Mouse (Mus musculus): ENCODE measurements at regions not wholly inside any gene's neighbourhood (a gene's known extent, or its start where the extent isn't known, plus 50 kb on each side); places are given as distances from the start of the nearest gene placed in this dataset.

DNA sequence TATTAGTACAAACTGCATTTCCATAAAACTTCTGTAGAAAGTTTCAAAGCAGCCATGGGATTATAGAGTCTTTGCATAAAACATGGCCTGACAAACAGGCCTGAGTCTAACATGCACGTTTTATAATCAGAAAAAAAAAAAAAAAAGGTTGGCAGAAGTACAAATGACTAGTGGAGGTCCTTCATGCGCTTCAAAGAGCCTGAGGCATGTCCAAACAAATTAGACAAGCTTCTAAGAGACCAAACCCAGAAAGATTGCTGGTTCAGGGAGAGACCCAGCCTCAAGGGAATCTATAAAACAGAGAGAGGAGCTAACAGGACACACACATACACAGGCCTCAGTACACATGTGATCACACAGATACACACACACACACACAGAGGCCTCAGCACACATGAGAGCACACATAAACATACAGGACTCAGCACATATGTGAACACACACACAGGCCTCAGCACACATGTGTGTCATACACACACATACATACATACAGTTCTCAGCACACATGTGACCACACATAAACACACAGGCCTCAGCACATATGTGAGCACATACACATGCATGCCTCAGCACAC lies 57.0 kb upstream of the Gnaq start:
- no peak for DNase-seq (ENCODE audit: low spot score)

DNA sequence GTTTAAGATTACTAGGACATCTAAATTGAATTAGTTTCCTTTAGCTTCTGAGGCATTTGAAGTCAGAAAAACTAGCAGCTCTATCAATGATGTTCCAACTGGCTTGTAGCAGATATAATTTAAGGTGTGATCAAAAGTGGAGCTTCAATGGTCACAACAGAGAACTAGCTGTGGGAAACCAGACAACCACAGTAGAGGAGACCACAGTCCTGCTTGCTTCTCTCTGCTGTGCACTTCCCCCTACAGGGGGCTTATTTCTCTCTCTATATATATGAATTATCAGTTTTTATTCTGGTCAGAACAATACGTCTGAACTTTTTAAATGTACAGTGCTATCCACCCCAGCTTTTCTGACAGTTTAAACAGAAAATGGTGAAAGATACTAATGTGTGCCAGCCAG lies 57.6 kb upstream of the Gnaq start:
- no peak for DNase-seq (ENCODE audit: low spot score)

DNA sequence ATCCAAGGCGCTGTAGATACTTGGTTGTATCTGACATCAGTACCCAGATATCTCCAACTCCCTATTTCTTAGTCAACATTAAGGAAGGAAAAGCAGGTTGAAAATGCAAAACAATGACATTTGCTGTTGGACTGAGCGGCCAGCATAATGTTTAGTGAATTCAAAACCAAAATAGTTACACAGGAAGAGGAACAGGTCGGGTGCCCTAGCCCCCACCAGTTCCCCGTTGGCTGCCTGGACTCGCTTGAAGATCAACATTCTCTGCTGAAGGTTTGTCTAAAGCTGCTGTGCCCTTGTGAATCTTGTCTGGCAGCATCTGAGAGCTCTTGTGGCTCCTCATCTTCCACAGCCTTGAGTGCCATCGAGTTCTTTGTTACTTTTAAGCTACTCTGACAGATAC lies 65.3 kb upstream of the Gnaq start:
- no peak for DNase-seq (ENCODE audit: low spot score)

DNA sequence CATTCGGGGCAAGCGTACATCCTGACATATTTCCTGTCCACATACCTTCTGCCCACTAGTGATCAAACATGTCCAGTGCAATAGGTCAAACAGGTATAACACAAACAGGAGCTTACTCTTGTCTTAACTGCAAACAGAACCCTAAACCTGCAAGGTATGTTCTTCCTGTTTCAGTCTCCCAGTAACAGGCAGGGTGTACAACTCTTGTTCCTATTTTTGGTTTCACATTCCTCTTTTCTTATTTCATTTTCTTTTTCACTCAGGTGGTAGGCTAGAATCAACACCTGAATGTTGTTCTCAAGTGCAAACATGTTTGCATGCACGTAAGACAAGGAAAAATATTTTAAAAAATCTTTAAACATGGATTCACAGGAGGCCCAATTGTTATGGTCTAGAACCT lies 67.7 kb upstream of the Gnaq start:
- no peak for DNase-seq (ENCODE audit: low spot score)

DNA sequence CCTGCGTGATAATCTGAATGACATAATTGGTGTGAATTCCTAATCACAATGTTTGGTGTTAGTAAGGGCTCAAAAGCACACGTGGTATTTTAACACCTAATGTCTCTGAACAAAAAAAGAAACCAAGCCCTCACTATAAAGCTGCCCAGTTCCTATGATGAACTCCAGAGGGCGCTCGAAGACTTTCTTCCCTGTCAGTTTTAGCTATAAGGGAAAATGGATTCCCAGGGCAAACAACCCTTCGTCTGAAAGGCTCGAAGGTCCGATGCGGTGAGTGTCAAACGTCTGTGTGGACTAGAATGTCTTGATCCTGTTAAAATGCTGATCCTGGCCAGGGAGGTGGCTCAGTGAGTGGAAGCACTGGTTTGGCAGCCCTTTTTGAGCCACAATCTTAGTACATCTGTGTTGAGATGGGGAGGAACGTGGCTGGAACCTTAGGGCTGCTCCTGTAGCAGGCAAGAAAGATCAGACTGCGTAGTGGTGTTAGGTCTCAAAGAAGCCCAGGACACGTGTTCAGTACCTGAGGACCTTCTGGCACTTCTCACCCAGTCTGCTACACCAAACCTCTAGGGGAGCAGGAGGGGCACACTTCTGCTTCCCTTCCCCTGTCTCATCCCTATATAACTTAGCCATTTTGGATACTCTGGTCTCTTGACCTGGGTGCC lies 68.6 kb upstream of the Gnaq start:
- peak; percentile 78 for DNase-seq (ENCODE audit: low spot score)

DNA sequence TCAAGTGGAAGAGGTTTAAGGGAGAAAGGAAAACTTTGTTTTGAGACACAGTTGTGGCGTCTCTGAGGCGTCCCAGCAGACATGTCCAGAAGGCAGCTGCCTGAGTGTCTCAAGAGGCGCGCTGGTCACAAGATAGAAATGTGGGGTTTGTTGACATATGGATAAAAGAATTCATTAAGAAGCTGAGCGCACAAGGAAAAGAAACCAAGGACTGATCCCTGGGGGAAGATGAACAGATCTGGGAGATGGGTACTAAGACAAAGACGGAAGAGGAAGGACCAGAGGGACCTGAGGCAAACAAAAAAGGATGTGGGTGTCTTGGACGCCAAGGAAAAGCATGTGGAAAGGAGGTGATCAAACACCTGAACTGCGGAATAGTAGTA lies 69.1 kb upstream of the Gnaq start:
- DNase-seq (ENCODE audit: low spot score), result no peak

DNA sequence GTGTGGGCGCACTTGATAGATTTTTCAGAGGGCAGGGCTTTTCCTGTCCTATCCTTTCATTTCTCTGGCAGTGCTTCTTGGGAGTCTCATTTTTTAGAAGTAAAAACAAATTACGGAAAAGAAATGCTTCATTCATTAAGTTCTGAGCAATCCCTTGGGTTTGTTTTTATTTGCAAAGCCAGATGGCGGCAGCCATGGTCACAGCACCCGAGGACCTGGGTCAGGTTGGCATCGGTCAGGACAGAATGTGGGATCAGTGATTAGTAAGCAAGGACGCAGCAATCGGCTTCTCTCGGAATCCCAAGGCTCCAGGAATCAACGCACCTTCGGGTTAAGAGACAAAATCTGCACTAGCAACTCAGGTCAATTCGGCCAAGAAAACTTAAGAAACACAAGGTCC lies 70.8 kb upstream of the Gnaq start:
- no peak for DNase-seq (ENCODE audit: low spot score)

DNA sequence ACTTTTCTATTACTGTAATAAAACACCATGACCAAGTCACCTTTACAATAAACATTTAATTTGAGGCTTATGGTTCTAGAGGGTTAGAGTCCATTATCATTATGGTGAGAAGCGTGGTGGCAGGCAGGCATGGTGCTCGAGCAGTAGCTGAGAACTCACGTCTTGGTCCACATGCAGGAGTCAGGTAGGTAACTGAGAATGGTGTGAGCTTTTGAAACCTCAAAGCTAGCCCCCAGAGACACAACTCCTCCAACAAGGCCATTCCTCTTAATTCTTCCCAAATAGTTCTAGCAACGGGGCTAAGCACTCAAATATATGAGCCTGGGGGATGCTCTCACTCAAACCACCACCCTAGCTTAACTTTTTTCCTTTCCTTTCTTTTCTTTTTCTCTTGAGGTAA lies 73.6 kb upstream of the Gnaq start:
- DNase-seq (ENCODE audit: low spot score), result no peak

DNA sequence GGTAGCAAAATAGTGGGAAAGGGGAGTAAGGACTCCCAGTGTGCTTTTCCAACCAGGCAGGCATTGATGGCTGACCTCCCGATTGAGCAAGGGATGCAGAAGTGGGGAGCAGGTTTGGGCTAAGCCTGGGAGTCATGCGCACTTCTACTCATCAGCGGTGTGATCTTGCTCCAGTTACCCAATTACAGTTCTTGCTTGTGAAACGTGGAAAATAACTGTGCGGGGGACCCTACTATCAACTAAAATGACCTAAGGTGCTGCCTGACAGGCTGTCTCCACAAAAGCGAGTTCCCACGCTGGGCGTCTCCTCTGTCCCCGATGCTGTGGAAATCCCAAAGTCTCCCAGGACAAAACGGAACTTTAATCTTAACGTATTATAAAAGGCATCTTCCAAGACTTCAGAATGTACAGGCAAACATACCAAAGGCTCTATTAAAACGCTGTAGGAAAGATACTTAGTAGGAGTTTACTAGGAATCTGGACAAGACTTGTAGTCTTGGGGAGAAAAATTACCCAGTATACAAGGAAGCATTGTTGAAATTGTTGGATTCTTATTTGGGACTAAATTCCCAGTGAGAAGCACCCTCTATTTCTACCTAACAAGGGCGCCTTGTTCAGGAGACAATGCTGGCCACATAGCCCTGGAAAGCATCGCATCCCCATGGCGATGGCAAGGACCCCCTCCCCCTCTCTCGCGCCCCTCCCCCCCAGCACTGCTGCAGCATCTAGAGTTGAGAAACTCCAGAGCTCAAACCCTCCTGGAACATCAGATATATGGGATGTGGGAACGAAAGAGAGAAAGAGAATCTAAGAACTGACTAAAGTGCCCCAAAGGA lies 65.6 kb upstream of the Cep78 start:
- DNase-seq (ENCODE audit: low spot score), result peak; percentile 18

DNA sequence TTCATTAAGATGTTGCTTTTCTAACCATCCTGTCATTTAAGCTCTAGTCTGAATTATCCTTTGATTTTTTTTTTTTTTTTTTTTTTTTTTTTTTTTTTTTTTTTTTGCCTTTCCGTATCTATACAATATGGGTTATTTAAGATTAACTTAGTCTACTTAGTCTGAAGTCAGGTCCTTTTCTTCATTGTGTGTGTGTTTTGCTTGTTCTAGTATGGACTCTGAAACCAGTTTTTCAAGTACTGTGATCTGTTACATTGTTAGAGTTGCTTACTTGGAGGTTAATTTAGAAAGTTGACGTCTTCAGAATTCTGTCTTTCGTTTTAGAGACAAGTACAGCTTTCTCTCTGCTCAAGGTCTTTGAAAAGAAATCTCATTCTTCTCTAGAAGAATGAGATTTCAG lies 64.9 kb upstream of the Cep78 start:
- no peak for DNase-seq (ENCODE audit: low spot score)

DNA sequence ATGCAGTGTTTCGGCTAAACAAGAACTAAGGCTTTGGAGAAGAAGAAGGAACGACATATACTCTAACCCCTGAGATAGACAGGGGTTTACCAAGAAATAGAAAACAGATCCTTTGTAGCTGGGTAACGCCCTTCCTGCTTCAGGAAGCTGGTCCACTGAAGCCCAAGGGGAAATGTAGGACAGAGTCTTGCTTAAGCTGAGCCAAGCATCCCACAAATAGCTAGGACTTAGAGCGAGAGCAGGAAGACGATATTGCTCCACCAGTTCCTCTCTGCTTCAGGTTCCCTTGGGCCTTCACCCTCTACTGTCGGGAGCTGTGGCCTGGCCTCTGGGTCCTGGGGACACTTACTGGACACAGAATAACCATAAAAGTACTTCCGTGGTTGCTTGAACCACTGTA lies 62.2 kb upstream of the Cep78 start:
- peak; percentile 34 for DNase-seq (ENCODE audit: low spot score)

DNA sequence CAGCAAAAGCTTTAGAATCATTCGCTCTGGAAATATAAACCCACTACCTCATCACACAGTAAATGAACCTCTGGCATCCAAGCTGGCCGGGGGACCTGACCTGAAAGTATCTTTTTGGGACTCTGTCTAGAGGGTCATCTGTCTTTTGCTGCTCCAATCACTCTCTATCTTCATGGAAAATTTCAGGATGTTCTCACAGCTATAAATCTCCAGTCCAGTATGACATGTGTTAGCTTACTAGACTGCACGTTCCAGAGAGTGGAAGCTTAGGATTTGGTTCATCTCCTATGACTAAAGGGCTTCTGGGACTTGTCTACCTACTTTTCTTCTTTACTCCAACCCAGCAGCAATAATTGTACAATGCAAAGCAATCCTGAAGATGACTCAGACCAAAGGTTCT lies 60.5 kb upstream of the Cep78 start:
- no peak for DNase-seq (ENCODE audit: low spot score)

DNA sequence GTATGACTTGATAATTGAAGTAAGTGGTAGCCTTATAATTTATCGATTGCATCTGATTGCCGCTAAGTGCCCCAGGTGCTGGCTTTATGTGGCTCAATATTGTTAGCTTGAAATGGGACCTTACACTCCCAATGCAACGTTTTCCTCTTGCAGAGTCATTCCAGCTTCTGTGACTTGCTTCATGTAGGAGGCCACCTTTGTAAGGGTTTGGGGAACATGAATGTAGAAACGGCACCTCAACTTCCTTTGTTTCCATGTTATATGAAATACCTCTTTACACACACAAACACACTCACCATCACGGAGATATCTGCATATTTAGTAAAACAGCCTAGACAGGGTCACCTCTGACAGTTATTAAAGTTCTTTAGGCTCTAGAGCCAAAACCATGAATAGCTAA lies 59.4 kb upstream of the Cep78 start:
- DNase-seq (ENCODE audit: low spot score), result no peak

DNA sequence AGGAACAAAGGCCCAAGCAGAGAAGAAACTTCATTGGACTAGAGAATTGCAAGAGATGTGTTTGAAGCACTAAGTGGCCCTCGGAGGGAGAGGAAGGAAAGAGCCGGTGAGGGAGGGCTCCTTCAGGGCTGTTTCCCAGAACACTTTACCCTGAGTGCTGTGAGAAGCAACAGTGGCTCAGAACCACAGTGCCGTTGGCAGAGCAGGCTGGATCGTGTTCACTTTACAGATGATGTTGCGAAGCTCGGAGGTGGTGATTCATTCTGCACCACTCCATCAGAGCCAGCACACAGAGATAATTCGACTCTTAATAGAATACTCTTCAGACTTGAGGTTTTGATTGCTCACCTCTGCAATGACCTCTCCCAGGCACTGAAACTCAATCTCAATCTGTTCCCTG lies 58.2 kb upstream of the Cep78 start:
- no peak for DNase-seq (ENCODE audit: low spot score)

DNA sequence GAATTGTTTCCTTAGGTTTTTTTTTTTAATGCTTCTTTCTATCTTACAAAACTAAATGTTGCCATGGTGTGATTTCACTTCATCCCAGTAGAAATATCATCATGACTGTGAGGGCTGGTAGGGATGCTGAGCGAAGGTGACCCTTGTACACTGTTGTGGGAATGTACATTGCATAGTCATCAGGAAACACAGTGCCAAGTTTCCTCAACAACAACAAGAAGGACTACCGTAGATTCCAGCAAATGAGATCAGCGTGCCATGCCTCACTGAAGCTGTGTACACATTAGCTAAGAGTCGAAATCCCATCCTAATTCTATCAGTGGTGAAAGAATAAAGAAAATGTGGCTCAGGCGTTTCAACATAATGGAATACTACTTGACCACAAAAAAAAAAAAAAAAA lies 57.1 kb upstream of the Cep78 start:
- DNase-seq (ENCODE audit: low spot score), result no peak

DNA sequence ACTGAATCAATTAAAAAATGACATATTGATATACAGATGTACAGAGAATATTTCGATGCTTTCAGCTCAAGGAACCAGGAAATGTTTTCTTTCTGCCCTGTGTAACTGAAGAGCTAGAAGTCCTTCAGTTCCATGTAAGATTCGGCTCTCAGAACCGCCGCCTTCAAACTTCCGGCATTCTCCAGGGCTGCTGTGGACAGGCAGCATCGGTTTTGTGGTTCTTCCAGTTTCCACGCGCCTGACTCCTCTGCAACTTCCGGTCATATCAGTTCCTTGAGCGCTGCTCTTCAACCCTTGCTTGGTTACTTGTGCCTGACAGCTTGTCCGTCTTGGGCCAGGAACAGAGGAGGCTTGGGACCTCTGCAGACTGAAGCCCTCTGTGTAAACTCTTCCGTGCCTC lies 53.0 kb upstream of the Cep78 start:
- DNase-seq (ENCODE audit: low spot score), result no peak

Data from gastrocnemius, adult 18-20 months (tissue).